Mouse (Mus musculus) embryonic facial prominence, embryonic 15.5 days (tissue): ENCODE data around the gene Serpina5. TPM values are rescaled to one million over a fixed set of nuclear protein-coding genes. Genes with fewer than 3 reads are reported as not detected.
"Not testable (repeated sequence)": the region's sequence is repeated elsewhere in the genome, so short reads cannot be mapped to it uniquely, and the experiment has no call there.

Experiments
- ATAC-seq: fragments of 200-750 bp; cut with Nextera tagmentation; 2 replicates; pipeline ENCODE4 v1.8.0; 2017; ENCODE audit warnings: low read depth, moderate TSS enrichment; ENCODE audit not compliant: insufficient number of reproducible peaks, low FRiP score, low TSS enrichment
- H3K27ac ChIP-seq: fragments of 300-500 bp; sonication (generic); replicated peaks from 2 replicates; pipeline ENCODE4 v1.5.1; 2015; ENCODE audit warnings: mild to moderate bottlenecking, inconsistent platforms
- H3K27me3 ChIP-seq: fragments of 300-500 bp; sonication (generic); 2 replicates; pipeline ENCODE4 v1.6.1; 2015; ENCODE audit warnings: inconsistent platforms
- H3K36me3 ChIP-seq: fragments of 300-500 bp; sonication (generic); 2 replicates; pipeline ENCODE4 v1.6.1; 2015; ENCODE audit warnings: mild to moderate bottlenecking, inconsistent platforms
- H3K4me1 ChIP-seq: fragments of 300-500 bp; sonication (generic); 2 replicates; pipeline ENCODE4 v1.6.1; 2015; ENCODE audit warnings: inconsistent platforms
- H3K4me2 ChIP-seq: fragments of 300-500 bp; sonication (generic); replicated peaks from 2 replicates; pipeline ENCODE4 v1.6.1; 2015; ENCODE audit warnings: mild to moderate bottlenecking, inconsistent platforms
- H3K4me3 ChIP-seq: fragments of 300-500 bp; sonication (generic); replicated peaks from 2 replicates; pipeline ENCODE4 v1.5.1; 2015; ENCODE audit warnings: mild to moderate bottlenecking, inconsistent platforms
- H3K9ac ChIP-seq: fragments of 300-500 bp; sonication (generic); 2 replicates; pipeline ENCODE4 v1.6.1; 2015; ENCODE audit warnings: inconsistent platforms
- H3K9me3 ChIP-seq: fragments of 300-500 bp; sonication (generic); replicated peaks from 2 replicates; pipeline ENCODE4 v1.6.1; 2016; ENCODE audit warnings: inconsistent platforms
- WGBS: fragments of 180-500 bp; shearing (Covaris S2); methylation state at CpG from one replicate; pipeline ENCODE4 v1.1.7; 2015; 5-methylcytosine and 5-hydroxymethylcytosine counted together
- polyA plus RNA-seq: library from polyadenylated mRNA; unstranded; fragments of >200 nt; fragmentation: Nextera tagmentation; extraction: Ambion mirVana; gene quantifications from 2 replicates; pipeline ENCODE4 v1.2.1, GENCODE M21; 2015

Serpina5 gene
- polyA plus RNA-seq, 1 experiment from 2014 or later: not detected

GRCm38 (mm10) chr12:104071708-104072107 lies 29.2 kb upstream of the Serpina5 start:
- no peak overlapping the region for H3K9ac ChIP-seq
- WGBS: 27% methylated on average over 1 of the region's 1 CpGs
- no peaks in the 10 kb centered on the region for H3K36me3 ChIP-seq
- H3K4me1 ChIP-seq: no peaks in the 10 kb centered on the region
- ATAC-seq: no peak
- no peaks in the 10 kb centered on the region for H3K27me3 ChIP-seq
- H3K4me2 ChIP-seq: no peak overlapping the region
- H3K27ac ChIP-seq: no peak overlapping the region
- H3K9me3 ChIP-seq: no peaks in the 10 kb centered on the region
- no peak overlapping the region for H3K4me3 ChIP-seq

GRCm38 (mm10) chr12:104072286-104072685 lies 28.6 kb upstream of the Serpina5 start:
- no peaks in the 10 kb centered on the region for H3K36me3 ChIP-seq
- H3K4me3 ChIP-seq: no peak overlapping the region
- H3K27me3 ChIP-seq: no peaks in the 10 kb centered on the region
- no peak overlapping the region for H3K27ac ChIP-seq
- H3K4me1 ChIP-seq: no peaks in the 10 kb centered on the region
- H3K4me2 ChIP-seq: no peak overlapping the region
- WGBS: 58% methylated on average over 5 of the region's 5 CpGs
- ATAC-seq: no peak
- H3K9ac ChIP-seq: no peak overlapping the region
- no peaks in the 10 kb centered on the region for H3K9me3 ChIP-seq

- H3K9ac ChIP-seq: no peak overlapping the region
- WGBS: 67% methylated on average over 2 of the region's 2 CpGs
- H3K4me1 ChIP-seq: no peaks in the 10 kb centered on the region
- H3K36me3 ChIP-seq: no peaks in the 10 kb centered on the region
- H3K9me3 ChIP-seq: no peaks in the 10 kb centered on the region
- no peaks in the 10 kb centered on the region for H3K27me3 ChIP-seq
- no peak for ATAC-seq
- no peak overlapping the region for H3K27ac ChIP-seq
- no peak overlapping the region for H3K4me3 ChIP-seq
- no peak overlapping the region for H3K4me2 ChIP-seq
Measured at GRCm38 (mm10) chr12:104090119-104090518, 10.8 kb upstream of the Serpina5 start.

- 68% methylated on average over 1 of the region's 1 CpGs for WGBS
- H3K4me1 ChIP-seq: no peaks in the 10 kb centered on the region
- no peaks in the 10 kb centered on the region for H3K36me3 ChIP-seq
- H3K9me3 ChIP-seq: no peaks in the 10 kb centered on the region
- no peaks in the 10 kb centered on the region for H3K27me3 ChIP-seq
- no peak overlapping the region for H3K4me2 ChIP-seq
- no peak overlapping the region for H3K4me3 ChIP-seq
- no peak overlapping the region for H3K27ac ChIP-seq
- no peak overlapping the region for H3K9ac ChIP-seq
- no peak for ATAC-seq
Measured at GRCm38 (mm10) chr12:104091303-104091702, 9.6 kb upstream of the Serpina5 start.

GRCm38 (mm10) chr12:104105847-104106246 lies 4.9 kb downstream of the Serpina5 start:
- Histone ChIP-seq H3K4me3 (no peak overlapping the region), H3K9me3 (no peaks in the 10 kb centered on the region), H3K4me1 (no peaks in the 10 kb centered on the region), H3K9ac (no peak overlapping the region), H3K27ac (no peak overlapping the region), H3K27me3 (no peaks in the 10 kb centered on the region), H3K36me3 (no peaks in the 10 kb centered on the region), H3K4me2 (no peak overlapping the region)
- no peak for ATAC-seq

GRCm38 (mm10) chr12:104106919-104107318 lies 6.0 kb downstream of the Serpina5 start:
- H3K27me3 ChIP-seq: no peaks in the 10 kb centered on the region
- H3K27ac ChIP-seq: no peak overlapping the region
- H3K4me1 ChIP-seq: no peaks in the 10 kb centered on the region
- no peaks in the 10 kb centered on the region for H3K36me3 ChIP-seq
- no peak for ATAC-seq
- no peak overlapping the region for H3K4me2 ChIP-seq
- no peaks in the 10 kb centered on the region for H3K9me3 ChIP-seq
- H3K4me3 ChIP-seq: no peak overlapping the region
- no peak overlapping the region for H3K9ac ChIP-seq

- Histone ChIP-seq H3K9me3 (no peaks in the 10 kb centered on the region), H3K4me2 (no peak overlapping the region), H3K27me3 (no peaks in the 10 kb centered on the region), H3K36me3 (no peaks in the 10 kb centered on the region), H3K4me1 (no peaks in the 10 kb centered on the region), H3K9ac (no peak overlapping the region), H3K4me3 (no peak overlapping the region), H3K27ac (no peak overlapping the region)
- 76% methylated on average over 2 of the region's 2 CpGs for WGBS
- no peak for ATAC-seq
Measured at GRCm38 (mm10) chr12:104108507-104108906, 7.6 kb downstream of the Serpina5 start.

GRCm38 (mm10) chr12:104112333-104112732 lies 11.4 kb downstream of the Serpina5 start, which contains the start of gene Serpina3a:
Serpina3a (plus strand) TSS chr12:104112724.
- 92% methylated on average over 11 of the region's 11 CpGs for WGBS
- H3K36me3 ChIP-seq, H3K9me3 ChIP-seq, H3K4me3 ChIP-seq, ATAC-seq, H3K9ac ChIP-seq, H3K27ac ChIP-seq, H3K4me1 ChIP-seq, H3K4me2 ChIP-seq, H3K27me3 ChIP-seq: not testable (repeated sequence)

GRCm38 (mm10) chr12:104114921-104115579 lies 14.1 kb downstream of the Serpina5 start:
- no peak overlapping the region for H3K9ac ChIP-seq

GRCm38 (mm10) chr12:104123097-104123496 lies 22.2 kb downstream of the Serpina5 start:
- H3K9me3 ChIP-seq: no peaks in the 10 kb centered on the region
- ATAC-seq: no peak
- no peak overlapping the region for H3K4me3 ChIP-seq
- H3K4me1 ChIP-seq: no peaks in the 10 kb centered on the region
- no peak overlapping the region for H3K27ac ChIP-seq
- H3K9ac ChIP-seq: no peak overlapping the region
- 80% methylated on average over 1 of the region's 1 CpGs for WGBS
- H3K27me3 ChIP-seq: no peaks in the 10 kb centered on the region
- H3K4me2 ChIP-seq: no peak overlapping the region
- no peaks in the 10 kb centered on the region for H3K36me3 ChIP-seq

More at GRCm38 (mm10) chr12:104114921-104115579, 14.1 kb downstream of the Serpina5 start:
- no peak overlapping the region for H3K4me3 ChIP-seq
- H3K36me3 ChIP-seq: no peaks in the 10 kb centered on the region
- H3K4me2 ChIP-seq: no peak overlapping the region
- H3K9me3 ChIP-seq: no peaks in the 10 kb centered on the region
- H3K27ac ChIP-seq: no peak overlapping the region
- no peaks in the 10 kb centered on the region for H3K27me3 ChIP-seq
- ATAC-seq: no peak
- H3K4me1 ChIP-seq: no peaks in the 10 kb centered on the region
- WGBS: 52% methylated on average over 3 of the region's 3 CpGs

- Histone ChIP-seq H3K9ac (no peak overlapping the region), H3K4me3 (no peak overlapping the region), H3K9me3 (no peaks in the 10 kb centered on the region), H3K4me2 (no peak overlapping the region), H3K27ac (no peak overlapping the region), H3K27me3 (no peaks in the 10 kb centered on the region), H3K36me3 (no peaks in the 10 kb centered on the region), H3K4me1 (no peaks in the 10 kb centered on the region)
- ATAC-seq: no peak
- 67% methylated on average over 2 of the region's 2 CpGs for WGBS
Measured at GRCm38 (mm10) chr12:104123996-104124395, 23.1 kb downstream of the Serpina5 start.

GRCm38 (mm10) chr12:104125021-104125560 lies 24.2 kb downstream of the Serpina5 start:
- H3K36me3 ChIP-seq: no peaks in the 10 kb centered on the region
- no peak for ATAC-seq
- H3K9me3 ChIP-seq: no peaks in the 10 kb centered on the region
- no peak overlapping the region for H3K27ac ChIP-seq
- WGBS: 82% methylated on average over 5 of the region's 5 CpGs
- no peak overlapping the region for H3K4me2 ChIP-seq
- H3K4me1 ChIP-seq: no peaks in the 10 kb centered on the region
- no peak overlapping the region for H3K9ac ChIP-seq
- H3K4me3 ChIP-seq: no peak overlapping the region
- no peaks in the 10 kb centered on the region for H3K27me3 ChIP-seq
